Mouse (Mus musculus) intestine, embryonic 15.5 days (tissue): ENCODE data around the gene Pax2. TPM values are rescaled to one million over a fixed set of nuclear protein-coding genes. Genes with fewer than 3 reads are reported as not detected.

Source experiments
- ATAC-seq: fragments of 200-750 bp; cut with Nextera tagmentation; 2 replicates; pipeline ENCODE4 v1.8.0; 2017; ENCODE audit warnings: moderate TSS enrichment, moderate library complexity
- H3K27ac ChIP-seq: fragments of 300-500 bp; sonication (generic); 2 replicates; pipeline ENCODE4 v1.5.1; 2015; ENCODE audit warnings: mild to moderate bottlenecking, inconsistent platforms
- H3K27me3 ChIP-seq: fragments of 300-500 bp; sonication (generic); replicated peaks from 2 replicates; pipeline ENCODE4 v1.6.1; 2015; ENCODE audit warnings: inconsistent platforms
- H3K36me3 ChIP-seq: fragments of 300-500 bp; sonication (generic); 2 replicates; pipeline ENCODE4 v1.6.1; 2015; ENCODE audit warnings: inconsistent platforms
- H3K4me1 ChIP-seq: fragments of 300-500 bp; sonication (generic); replicated peaks from 2 replicates; pipeline ENCODE4 v1.6.1; 2015; ENCODE audit warnings: inconsistent platforms
- H3K4me2 ChIP-seq: fragments of 300-500 bp; sonication (generic); replicated peaks from 2 replicates; pipeline ENCODE4 v1.6.1; 2015; ENCODE audit warnings: mild to moderate bottlenecking, inconsistent platforms
- H3K4me3 ChIP-seq: fragments of 300-500 bp; sonication (generic); replicated peaks from 2 replicates; pipeline ENCODE4 v1.5.1; 2015; ENCODE audit warnings: inconsistent platforms
- H3K9ac ChIP-seq: fragments of 300-500 bp; sonication (generic); 2 replicates; pipeline ENCODE4 v1.6.1; 2015; ENCODE audit warnings: inconsistent platforms
- H3K9me3 ChIP-seq: fragments of 300-500 bp; sonication (generic); 2 replicates; pipeline ENCODE4 v1.6.1; 2016; ENCODE audit warnings: inconsistent platforms
- WGBS: fragments of 180-500 bp; shearing (Covaris S2); methylation state at CpG from one replicate; pipeline ENCODE4 v1.1.7; 2015; 5-methylcytosine and 5-hydroxymethylcytosine counted together
- polyA plus RNA-seq: library from polyadenylated mRNA; unstranded; fragments of >200 nt; fragmentation: Nextera tagmentation; extraction: Ambion mirVana; gene quantifications from 2 replicates; pipeline ENCODE4 v1.2.1, GENCODE M21; 2015

The Pax2 gene
- polyA plus RNA-seq, 1 experiment from 2014 or later = 0.04 TPM

DNA sequence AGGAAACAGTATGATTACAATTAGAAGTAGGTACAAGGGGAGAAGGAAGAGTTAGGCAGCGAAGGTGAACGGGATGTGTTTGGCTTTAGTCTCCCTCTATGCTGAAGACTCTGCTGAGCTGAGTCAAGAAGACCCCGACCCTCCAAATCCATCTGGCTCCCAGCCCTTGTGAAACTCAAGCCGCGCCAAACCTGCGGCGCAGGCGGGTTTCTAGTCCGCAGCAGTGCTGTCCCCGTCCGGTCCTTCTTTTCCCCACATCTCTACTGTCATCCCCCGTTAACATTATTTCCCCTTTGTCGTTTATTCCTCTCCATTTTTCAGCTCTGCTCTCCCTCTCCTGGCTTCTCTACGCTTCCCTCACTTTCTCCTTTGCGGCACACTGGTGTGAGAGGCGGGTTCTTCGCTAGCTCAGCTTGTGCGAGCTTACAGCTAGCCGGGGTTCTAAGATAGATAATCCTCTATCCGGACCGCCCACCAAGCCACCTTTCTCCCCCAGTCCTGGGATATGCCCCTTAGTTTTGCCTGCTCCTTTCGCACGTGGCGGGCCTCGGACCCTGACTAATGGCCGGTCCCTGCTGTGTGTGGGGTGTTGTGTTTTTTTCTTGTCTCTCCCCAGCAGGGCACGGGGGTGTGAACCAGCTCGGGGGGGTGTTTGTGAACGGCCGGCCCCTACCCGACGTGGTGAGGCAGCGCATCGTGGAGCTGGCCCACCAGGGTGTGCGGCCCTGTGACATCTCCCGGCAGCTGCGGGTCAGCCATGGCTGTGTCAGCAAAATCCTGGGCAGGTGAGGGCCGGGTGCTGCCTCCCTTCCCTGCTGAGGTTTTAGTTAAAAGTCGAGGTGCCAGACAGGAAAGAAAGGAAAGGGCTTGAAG is 4.7 kb downstream of the Pax2 start:
- peaks cover 88% of the 10 kb centered on the region for H3K27me3 ChIP-seq
- H3K4me2 ChIP-seq = no peak overlapping the region
- H3K27ac ChIP-seq = no peak overlapping the region
- H3K36me3 ChIP-seq = no peaks in the 10 kb centered on the region
- H3K9me3 ChIP-seq = no peaks in the 10 kb centered on the region
- WGBS = 2% methylated on average over 39 of the region's 39 CpGs
- H3K4me1 ChIP-seq = peaks cover 27% of the 10 kb centered on the region
- ATAC-seq = no peak
- H3K4me3 ChIP-seq = no peak overlapping the region
- no peak overlapping the region for H3K9ac ChIP-seq

- H3K4me3 ChIP-seq = no peak overlapping the region
- no peaks in the 10 kb centered on the region for H3K9me3 ChIP-seq
- no peaks in the 10 kb centered on the region for H3K36me3 ChIP-seq
- no peak overlapping the region for H3K4me2 ChIP-seq
- peaks cover 10% of the 10 kb centered on the region; the same call in 1 of the 2 replicates for H3K4me1 ChIP-seq
- no peak overlapping the region for H3K27ac ChIP-seq
- H3K27me3 ChIP-seq = peaks cover 78% of the 10 kb centered on the region
- ATAC-seq = no peak
- H3K9ac ChIP-seq = no peak overlapping the region
- 38% methylated on average over 7 of the region's 7 CpGs for WGBS
Observed at GRCm38 (mm10) chr19:44762121-44762621, 6.3 kb downstream of the Pax2 start.

DNA sequence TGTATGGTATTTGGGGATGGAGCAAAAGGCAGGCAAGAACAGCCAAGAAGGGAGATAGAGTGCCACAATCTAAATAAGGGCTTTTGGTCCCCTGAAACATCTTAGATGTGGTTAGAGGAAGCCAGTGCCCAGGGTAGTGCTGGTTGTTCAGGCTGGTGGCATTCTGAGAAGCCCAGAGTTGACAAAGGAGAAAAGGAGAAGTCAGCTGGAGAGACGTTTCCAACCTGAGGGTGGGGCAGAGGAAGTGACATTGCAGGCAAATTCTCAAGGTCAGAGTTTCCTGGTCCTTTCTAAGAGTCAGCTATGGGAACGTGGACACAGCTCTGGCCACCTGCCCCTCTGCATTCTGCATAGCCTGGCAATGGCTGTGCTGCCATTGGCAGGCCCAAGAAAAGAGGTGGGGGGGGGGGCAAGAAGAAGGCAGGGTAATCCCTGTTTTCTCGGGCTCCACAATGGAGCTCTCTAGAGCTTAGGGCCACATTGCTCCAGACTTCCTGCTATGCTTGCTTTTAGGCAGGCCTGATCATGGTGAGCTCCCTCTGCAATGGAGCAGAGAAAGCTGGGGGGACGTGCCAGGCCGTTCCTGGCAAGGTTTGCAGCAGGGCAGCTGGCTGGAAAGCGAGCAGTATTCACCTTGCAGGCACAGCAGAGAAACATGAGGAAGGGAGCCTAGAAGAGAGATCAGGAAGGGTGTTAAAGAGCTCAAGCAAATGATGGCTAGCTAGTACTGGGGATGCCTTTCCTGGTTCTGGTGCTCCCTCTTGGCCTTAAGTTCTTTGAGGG is 14.6 kb downstream of the Pax2 start:
- WGBS = 65% methylated on average over 6 of the region's 6 CpGs
- no peak overlapping the region for H3K27ac ChIP-seq
- peaks cover 23% of the 10 kb centered on the region for H3K27me3 ChIP-seq
- peaks cover 4% of the 10 kb centered on the region; the same call in 1 of the 2 replicates for H3K4me1 ChIP-seq
- no peak overlapping the region for H3K9ac ChIP-seq
- no peak overlapping the region for H3K4me3 ChIP-seq
- H3K36me3 ChIP-seq = no peaks in the 10 kb centered on the region
- H3K4me2 ChIP-seq = no peak overlapping the region
- H3K9me3 ChIP-seq = no peaks in the 10 kb centered on the region
- no peak for ATAC-seq

- ATAC-seq = peak; percentile 84
- H3K4me2 ChIP-seq = no peak overlapping the region
- WGBS = 57% methylated on average over 13 of the region's 13 CpGs
Observed at GRCm38 (mm10) chr19:44771499-44771898, 15.7 kb downstream of the Pax2 start.

GRCm38 (mm10) chr19:44781987-44782386 is 26.1 kb downstream of the Pax2 start:
- WGBS = 47% methylated on average over 3 of the region's 3 CpGs

More at GRCm38 (mm10) chr19:44771499-44771898, 15.7 kb downstream of the Pax2 start:
- Histone ChIP-seq H3K4me3 (no peak overlapping the region), H3K4me1 (peaks cover 4% of the 10 kb centered on the region; the same call in 1 of the 2 replicates), H3K9me3 (no peaks in the 10 kb centered on the region), H3K27ac (no peak overlapping the region), H3K9ac (no peak overlapping the region), H3K27me3 (peaks cover 22% of the 10 kb centered on the region), H3K36me3 (no peaks in the 10 kb centered on the region)

GRCm38 (mm10) chr19:44784391-44784790 is 28.5 kb downstream of the Pax2 start:
- H3K4me3 ChIP-seq = no peak overlapping the region
- H3K4me2 ChIP-seq = no peak overlapping the region
- no peaks in the 10 kb centered on the region for H3K27me3 ChIP-seq
- H3K9me3 ChIP-seq = no peaks in the 10 kb centered on the region
- H3K27ac ChIP-seq = no peak overlapping the region
- WGBS = 45% methylated on average over 4 of the region's 4 CpGs
- no peaks in the 10 kb centered on the region for H3K36me3 ChIP-seq
- 0 out of 2 replicates have a peak, but pooled peaks have one; percentile 39 for ATAC-seq
- no peak overlapping the region for H3K9ac ChIP-seq
- H3K4me1 ChIP-seq = no peaks in the 10 kb centered on the region

More at GRCm38 (mm10) chr19:44781987-44782386, 26.1 kb downstream of the Pax2 start:
- Histone ChIP-seq H3K4me2 (no peak overlapping the region), H3K36me3 (no peaks in the 10 kb centered on the region), H3K4me1 (no peaks in the 10 kb centered on the region), H3K9ac (no peak overlapping the region), H3K9me3 (no peaks in the 10 kb centered on the region), H3K4me3 (no peak overlapping the region), H3K27ac (no peak overlapping the region), H3K27me3 (no peaks in the 10 kb centered on the region)
- no peak for ATAC-seq

DNA sequence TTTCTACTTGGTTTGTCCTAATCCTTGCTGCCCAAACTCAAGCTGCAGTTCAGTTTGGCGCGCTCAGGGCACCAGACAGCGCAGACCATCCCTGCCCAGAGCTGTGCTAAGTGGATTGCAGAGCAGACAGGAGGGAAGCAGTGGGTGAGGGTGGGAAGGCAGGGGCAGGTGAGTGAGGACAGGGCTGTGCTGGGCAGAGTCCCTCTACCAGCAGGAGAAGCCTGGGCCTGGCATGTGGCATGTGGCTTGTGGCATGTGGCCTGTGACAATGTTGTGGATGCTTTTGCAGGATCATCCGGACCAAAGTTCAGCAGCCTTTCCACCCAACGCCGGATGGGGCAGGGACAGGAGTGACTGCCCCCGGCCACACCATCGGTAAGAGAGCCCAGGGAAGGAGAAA is 32.6 kb downstream of the Pax2 start:
- Histone ChIP-seq H3K9ac (no peak overlapping the region), H3K4me3 (no peak overlapping the region), H3K27ac (no peak overlapping the region), H3K36me3 (no peaks in the 10 kb centered on the region), H3K4me2 (no peak overlapping the region), H3K27me3 (peaks cover 3% of the 10 kb centered on the region), H3K4me1 (no peaks in the 10 kb centered on the region), H3K9me3 (no peaks in the 10 kb centered on the region)
- 85% methylated on average over 8 of the region's 8 CpGs for WGBS
- ATAC-seq = no peak

- WGBS = 68% methylated on average over 4 of the region's 4 CpGs
Observed at GRCm38 (mm10) chr19:44791981-44792380, 36.1 kb downstream of the Pax2 start.

GRCm38 (mm10) chr19:44797110-44798060 is 41.5 kb downstream of the Pax2 start:
- no peak for ATAC-seq
- Histone ChIP-seq H3K9ac (no peak overlapping the region), H3K4me2 (no peak overlapping the region), H3K36me3 (no peaks in the 10 kb centered on the region), H3K9me3 (no peaks in the 10 kb centered on the region), H3K27me3 (no peaks in the 10 kb centered on the region), H3K4me1 (0 out of 2 replicates have a peak, but pooled peaks cover 9% of the 10 kb centered on the region), H3K27ac (no peak overlapping the region), H3K4me3 (no peak overlapping the region)
- WGBS = 31% methylated on average over 21 of the region's 21 CpGs

More at GRCm38 (mm10) chr19:44791981-44792380, 36.1 kb downstream of the Pax2 start:
- ATAC-seq = no peak
- Histone ChIP-seq H3K36me3 (no peaks in the 10 kb centered on the region), H3K4me3 (no peak overlapping the region), H3K27ac (no peak overlapping the region), H3K9ac (no peak overlapping the region), H3K4me2 (no peak overlapping the region), H3K9me3 (no peaks in the 10 kb centered on the region), H3K4me1 (no peaks in the 10 kb centered on the region), H3K27me3 (peaks cover 3% of the 10 kb centered on the region)

- Histone ChIP-seq H3K9me3 (no peaks in the 10 kb centered on the region), H3K27ac (no peak overlapping the region), H3K4me3 (no peak overlapping the region), H3K4me1 (0 out of 2 replicates have a peak, but pooled peaks cover 9% of the 10 kb centered on the region), H3K9ac (no peak overlapping the region), H3K4me2 (no peak overlapping the region), H3K27me3 (no peaks in the 10 kb centered on the region), H3K36me3 (no peaks in the 10 kb centered on the region)
- WGBS = 69% methylated on average over 6 of the region's 6 CpGs
- no peak for ATAC-seq
Observed at GRCm38 (mm10) chr19:44798731-44799130, 42.9 kb downstream of the Pax2 start.

- Histone ChIP-seq H3K27ac (no peak overlapping the region), H3K27me3 (no peaks in the 10 kb centered on the region), H3K4me2 (no peak overlapping the region), H3K9ac (no peak overlapping the region), H3K9me3 (no peaks in the 10 kb centered on the region), H3K4me1 (0 out of 2 replicates have a peak, but pooled peaks cover 9% of the 10 kb centered on the region), H3K4me3 (no peak overlapping the region), H3K36me3 (no peaks in the 10 kb centered on the region)
- WGBS = 24% methylated on average over 5 of the region's 5 CpGs
- no peak for ATAC-seq
Observed at GRCm38 (mm10) chr19:44799156-44799555, 43.3 kb downstream of the Pax2 start.
